Mouse (Mus musculus) kidney, postnatal 0 days (tissue): ENCODE results near the gene Gpr107. TPM values are rescaled to one million over a fixed set of nuclear protein-coding genes. Genes with fewer than 3 reads are reported as not detected.

ENCODE experiments used
- ATAC-seq: fragments of 200-750 bp; cut with Nextera tagmentation; replicated peaks from 2 replicates; pipeline ENCODE4 v1.8.0; 2017; ENCODE audit warnings: low read depth, moderate number of reproducible peaks, moderate TSS enrichment, moderate library complexity; ENCODE audit not compliant: low FRiP score
- DNase-seq: peaks from one replicate; pipeline ENCODE4 v3.0.0-alpha.2; 2016; ENCODE audit warnings: low spot score
- H3K27ac ChIP-seq: fragments of 300-500 bp; sonication (generic); 2 replicates; pipeline ENCODE4 v1.5.1; 2014; ENCODE audit warnings: mild to moderate bottlenecking
- H3K27me3 ChIP-seq: fragments of 300-500 bp; sonication (generic); 2 replicates; pipeline ENCODE4 v1.6.1; 2014; ENCODE audit warnings: low read length, mixed read lengths; ENCODE audit not compliant: insufficient read depth
- H3K36me3 ChIP-seq: fragments of 300-500 bp; sonication (generic); 2 replicates; pipeline ENCODE4 v1.6.1; 2014; ENCODE audit warnings: low read length, mixed read lengths; ENCODE audit not compliant: insufficient read depth
- H3K4me1 ChIP-seq: fragments of 300-500 bp; sonication (generic); replicated peaks from 2 replicates; pipeline ENCODE4 v1.6.1; 2014; ENCODE audit warnings: antibody characterized with exemption, low read length, mixed read lengths; ENCODE audit not compliant: insufficient read depth
- H3K4me2 ChIP-seq: fragments of 300-500 bp; sonication (generic); 2 replicates; pipeline ENCODE4 v1.6.1; 2014; ENCODE audit warnings: mild to moderate bottlenecking, low read length, moderate library complexity, mixed read lengths
- H3K4me3 ChIP-seq: fragments of 300-500 bp; sonication (generic); replicated peaks from 2 replicates; pipeline ENCODE4 v1.5.1; 2014; ENCODE audit warnings: low read depth, low read length
- H3K9ac ChIP-seq: fragments of 300-500 bp; sonication (generic); 2 replicates; pipeline ENCODE4 v1.6.1; 2014; ENCODE audit warnings: low read depth, low read length
- H3K9me3 ChIP-seq: fragments of 300-500 bp; sonication (generic); replicated peaks from 2 replicates; pipeline ENCODE4 v1.6.1; 2016; ENCODE audit warnings: low read length, inconsistent platforms, mixed read lengths
- CTCF ChIP-seq: IDR thresholded peaks from 2 replicates; pipeline ENCODE4 v1.5.1; 2016; ENCODE audit warnings: antibody characterized with exemption, low read depth, mild to moderate bottlenecking, moderate library complexity
- WGBS: fragments of 180-500 bp; shearing (Covaris S2); extraction: QIAGEN DNeasy Blood & Tissue Kit; methylation state at CpG from one replicate; pipeline ENCODE4 v1.1.7; 2014; 5-methylcytosine and 5-hydroxymethylcytosine counted together
- polyA plus RNA-seq: library from polyadenylated mRNA; unstranded; fragments of >200 nt; fragmentation: Nextera tagmentation; extraction: Ambion mirVana; gene quantifications from 2 replicates; pipeline ENCODE4 v1.2.1, GENCODE M21; 2015

The Gpr107 gene
- polyA plus RNA-seq, 1 experiment from 2014 or later = 32.3 TPM

GRCm38 (mm10) chr2:31220844-31221243 is 68.7 kb downstream of the Gpr107 start:
- 64% methylated on average over 7 of the region's 7 CpGs for WGBS
- no peak for DNase-seq
- 0 out of 2 replicates have a peak, but pooled peaks cover 4% of the 10 kb centered on the region for H3K36me3 ChIP-seq
- no peak for ATAC-seq
- H3K4me3 ChIP-seq = no peak overlapping the region
- H3K4me1 ChIP-seq = no peaks in the 10 kb centered on the region
- H3K27ac ChIP-seq = no peak overlapping the region
- no peak overlapping the region for H3K4me2 ChIP-seq
- H3K9ac ChIP-seq = no peak overlapping the region
- TF ChIP-seq CTCF = no peak
- no peaks in the 10 kb centered on the region for H3K27me3 ChIP-seq
- no peaks in the 10 kb centered on the region for H3K9me3 ChIP-seq

- 0 out of 2 replicates have a peak, but pooled peaks cover 4% of the 10 kb centered on the region for H3K36me3 ChIP-seq
- no peaks in the 10 kb centered on the region; the same call in 1 of the 2 replicates for H3K9me3 ChIP-seq
- DNase-seq = no peak
- ATAC-seq = no peak
- WGBS = 75% methylated on average over 5 of the region's 5 CpGs
- H3K4me1 ChIP-seq = no peaks in the 10 kb centered on the region
- H3K27ac ChIP-seq = no peak overlapping the region
- TF ChIP-seq CTCF = no peak
- no peaks in the 10 kb centered on the region for H3K27me3 ChIP-seq
- H3K9ac ChIP-seq = no peak overlapping the region
- no peak overlapping the region for H3K4me3 ChIP-seq
- H3K4me2 ChIP-seq = no peak overlapping the region
Measured at GRCm38 (mm10) chr2:31221582-31221981, 69.5 kb downstream of the Gpr107 start.

- WGBS = 52% methylated on average over 1 of the region's 1 CpGs
- no peak overlapping the region for H3K9ac ChIP-seq
- H3K27me3 ChIP-seq = no peaks in the 10 kb centered on the region
- peak; percentile 48 for TF ChIP-seq CTCF
- DNase-seq (no peak), ATAC-seq (no peak)
- H3K4me3 ChIP-seq = no peak overlapping the region
- no peaks in the 10 kb centered on the region for H3K4me1 ChIP-seq
- H3K27ac ChIP-seq = no peak overlapping the region
- no peaks in the 10 kb centered on the region for H3K36me3 ChIP-seq
- H3K9me3 ChIP-seq = no peaks in the 10 kb centered on the region; the same call in 1 of the 2 replicates
- no peak overlapping the region for H3K4me2 ChIP-seq
Measured at GRCm38 (mm10) chr2:31228768-31229311, 76.7 kb downstream of the Gpr107 start.

DNA sequence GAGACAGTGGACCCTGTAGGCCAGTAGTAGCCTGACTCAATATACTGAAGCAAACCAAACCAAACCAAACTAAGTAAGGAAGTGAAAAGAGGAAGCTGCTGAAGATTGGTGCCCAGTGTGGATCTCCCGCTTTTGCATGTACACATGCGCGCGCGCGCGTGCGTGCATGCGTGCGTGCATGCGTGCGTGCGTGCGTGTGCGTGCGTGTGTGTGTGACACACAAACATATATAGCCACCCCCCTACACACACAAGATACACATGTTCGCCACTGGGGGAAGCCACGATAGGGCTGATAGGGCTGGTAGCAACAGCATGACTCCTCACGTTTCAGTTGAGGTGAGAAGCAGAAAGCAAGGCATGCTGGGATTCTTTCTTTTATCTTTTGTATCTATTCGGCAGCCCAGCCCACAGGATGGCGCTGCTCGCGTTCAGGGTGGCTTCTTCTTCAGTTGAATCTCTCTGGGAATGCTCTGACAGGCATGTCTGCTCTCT is 87.1 kb downstream of the Gpr107 start:
- Histone ChIP-seq H3K4me2 (peak overlapping the region; percentile 21; the same call in 1 of the 2 replicates), H3K9me3 (no peaks in the 10 kb centered on the region), H3K4me1 (no peaks in the 10 kb centered on the region), H3K27ac (no peak overlapping the region), H3K4me3 (no peak overlapping the region), H3K9ac (no peak overlapping the region), H3K27me3 (no peaks in the 10 kb centered on the region), H3K36me3 (no peaks in the 10 kb centered on the region)
- DNase-seq (peak; percentile 58), ATAC-seq (peak; percentile 72)
- 32% methylated on average over 23 of the region's 23 CpGs for WGBS
- TF ChIP-seq CTCF = peak; percentile 63

- Histone ChIP-seq H3K36me3 (no peaks in the 10 kb centered on the region), H3K4me3 (no peak overlapping the region), H3K9me3 (no peaks in the 10 kb centered on the region), H3K4me1 (no peaks in the 10 kb centered on the region), H3K9ac (no peak overlapping the region), H3K27me3 (no peaks in the 10 kb centered on the region), H3K4me2 (no peak overlapping the region), H3K27ac (no peak overlapping the region)
- no peak for TF ChIP-seq CTCF
- DNase-seq = no peak
- WGBS = 74% methylated on average over 6 of the region's 6 CpGs
- ATAC-seq = no peak
Measured at GRCm38 (mm10) chr2:31239833-31240232, 87.7 kb downstream of the Gpr107 start.

- no peak overlapping the region for H3K4me2 ChIP-seq
- WGBS = 13% methylated on average over 7 of the region's 7 CpGs
- H3K9ac ChIP-seq = no peak overlapping the region
- H3K27me3 ChIP-seq = no peaks in the 10 kb centered on the region
- H3K27ac ChIP-seq = no peak overlapping the region
- no peaks in the 10 kb centered on the region for H3K9me3 ChIP-seq
- 0 out of 2 replicates have a peak, but pooled peaks cover 2% of the 10 kb centered on the region for H3K4me1 ChIP-seq
- DNase-seq = no peak
- ATAC-seq = no peak
- no peak for TF ChIP-seq CTCF
- no peak overlapping the region for H3K4me3 ChIP-seq
- H3K36me3 ChIP-seq = no peaks in the 10 kb centered on the region
Measured at GRCm38 (mm10) chr2:31241639-31242038, 89.5 kb downstream of the Gpr107 start.
